Mouse (Mus musculus) spleen, adult 10 weeks (tissue): ENCODE results near the gene Chpf2. TPM values are rescaled to one million over a fixed set of nuclear protein-coding genes. Genes with fewer than 3 reads are reported as not detected.

Experiments
- polyA plus RNA-seq: library from polyadenylated mRNA; stranded (reverse); fragments of 350-450 nt; fragmentation: Illumina TruSeq; extraction: RNeasy Lipid Tissue Mini Kit (QIAGEN cat#74804); gene quantifications from one replicate; pipeline ENCODE4 v1.2.3, GENCODE M21; 2015; ENCODE audit warnings: low replicate concordance; ENCODE audit not compliant: insufficient read depth

The Chpf2 gene
- polyA plus RNA-seq = 9.1 TPM

GRCm38 (mm10) chr5:24586547-24587199 lies at the start of gene Chpf2:
Chpf2 (plus strand) TSS chr5:24586741.

GRCm38 (mm10) chr5:24540387-24541143 lies 46.0 kb upstream of the Chpf2 start, which contains the start of gene Asb10:
Asb10 (minus strand) TSS chr5:24540978.

DNA sequence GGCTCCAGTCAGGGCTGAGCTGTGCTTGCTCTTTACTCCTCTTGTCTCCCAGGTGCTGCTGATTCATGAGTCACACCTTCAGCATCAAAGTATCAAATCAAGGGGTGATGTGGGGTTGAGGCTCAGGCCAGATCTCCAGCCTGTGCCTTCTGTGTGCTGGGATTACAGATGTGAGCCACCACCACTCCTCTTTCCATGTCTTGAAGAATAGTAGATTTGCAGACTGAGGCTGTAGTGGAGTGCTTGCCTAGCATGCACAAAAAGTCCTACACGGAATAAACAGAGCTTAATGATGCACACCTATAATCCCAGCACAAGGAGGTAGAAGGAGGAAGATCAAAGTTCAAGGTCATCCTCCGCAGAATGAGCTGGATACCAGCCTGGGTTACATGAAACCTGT lies 29.8 kb upstream of the Chpf2 start, which contains the start of gene 4931409K22Rik:
4931409K22Rik (minus strand) TSS at position 101 of the 400 bp plus-strand sequence.

GRCm38 (mm10) chr5:24577183-24577929 lies 9.2 kb upstream of the Chpf2 start, which contains the start of gene Abcf2:
Abcf2 (minus strand) TSS chr5:24577467.

GRCm38 (mm10) chr5:24623986-24624821 lies 37.7 kb downstream of the Chpf2 start, which contains the start of gene Smarcd3:
Smarcd3 (minus strand) TSS chr5:24624411.

Other genes starting within 250 kb of the Chpf2 start
- gene Kcnh2, start 235.1 kb upstream of the Chpf2 start, polyA plus RNA-seq = 0.37 TPM
- gene Nos3, start 221.9 kb upstream of the Chpf2 start, polyA plus RNA-seq = 1.1 TPM
- 0.62 TPM for gene Atg9b, start 194.6 kb upstream of the Chpf2 start, polyA plus RNA-seq
- 6.2 TPM for gene Abcb8, start 193.1 kb upstream of the Chpf2 start, polyA plus RNA-seq
- not detected for gene Asic3, start 173.3 kb upstream of the Chpf2 start, polyA plus RNA-seq
- gene Cdk5, start 163.2 kb upstream of the Chpf2 start, polyA plus RNA-seq = 25.2 TPM
- gene Slc4a2, start 162.9 kb upstream of the Chpf2 start, polyA plus RNA-seq = 19.8 TPM
- gene Fastk, start 141.5 kb upstream of the Chpf2 start, polyA plus RNA-seq = 28.1 TPM
- 4.7 TPM for gene Tmub1, start 138.9 kb upstream of the Chpf2 start, polyA plus RNA-seq
- 12.0 TPM for gene Agap3, start 134.6 kb upstream of the Chpf2 start, polyA plus RNA-seq
- not detected for gene Gbx1, start 59.5 kb upstream of the Chpf2 start, polyA plus RNA-seq
- gene Asb10, start 45.8 kb upstream of the Chpf2 start, polyA plus RNA-seq = not detected
- gene 4931409K22Rik, start 29.9 kb upstream of the Chpf2 start, polyA plus RNA-seq = not detected
- gene Abcf2, start 9.3 kb upstream of the Chpf2 start, polyA plus RNA-seq = 36.5 TPM
- gene Smarcd3, start 37.7 kb downstream of the Chpf2 start, polyA plus RNA-seq = 2.1 TPM
- 60.5 TPM for gene Nub1, start 98.8 kb downstream of the Chpf2 start, polyA plus RNA-seq
- gene Wdr86, start 144.0 kb downstream of the Chpf2 start, polyA plus RNA-seq = 3.1 TPM
- gene Crygn, start 171.3 kb downstream of the Chpf2 start, polyA plus RNA-seq = not detected